Mouse (Mus musculus): ENCODE measurements around the gene Sf3b5. TPM values are rescaled to one million over a fixed set of nuclear protein-coding genes. Genes with fewer than 3 reads are reported as not detected.
"Not testable (repeated sequence)": the region's sequence is repeated elsewhere in the genome, so short reads cannot be mapped to it uniquely, and the experiment has no call there.

Gene Sf3b5
- polyA plus RNA-seq, 1 experiment from 2014 or later = 25.1 TPM

DNA sequence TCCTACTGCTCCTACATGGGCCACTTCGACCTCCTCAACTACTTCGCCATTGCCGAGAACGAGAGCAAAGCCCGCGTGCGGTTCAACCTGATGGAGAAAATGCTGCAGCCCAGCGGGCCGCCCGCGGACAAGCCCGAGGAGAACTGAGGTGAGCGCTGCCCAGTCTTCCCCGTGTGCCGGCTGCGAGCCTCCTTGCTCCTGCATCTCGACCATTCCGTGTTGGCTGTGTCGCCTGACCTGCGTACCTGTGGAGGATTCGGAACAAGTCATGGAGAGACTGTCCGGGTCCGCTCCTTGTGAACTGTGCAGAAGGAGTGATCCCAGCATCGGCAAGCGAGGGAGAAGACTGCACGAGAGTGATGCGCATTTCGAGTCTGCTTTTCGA lies 3.6 kb downstream of the Sf3b5 start:
- 0 out of 2 replicates have a peak, but pooled peaks have one; percentile 6 for ATAC-seq (replicated peaks; ENCODE audit: insufficient number of reproducible peaks, insufficient read depth, low FRiP score, low read depth)
- peak overlapping the region; percentile 86 for H3K4me2 ChIP-seq
- H3K4me3 ChIP-seq = peak overlapping the region; percentile 77
- no peaks in the 10 kb centered on the region for H3K9me3 ChIP-seq (replicated peaks)
- under 1% methylated on average over 29 of the region's 29 CpGs for WGBS
- H3K27ac ChIP-seq = no peak overlapping the region
- H3K4me1 ChIP-seq (replicated peaks) = peaks cover 11% of the 10 kb centered on the region
- no peaks in the 10 kb centered on the region for H3K36me3 ChIP-seq
- peak overlapping the region; percentile 61 for H3K9ac ChIP-seq
- no peaks in the 10 kb centered on the region for H3K27me3 ChIP-seq

GRCm38 (mm10) chr10:13014026-13014425 lies 8.9 kb downstream of the Sf3b5 start:
- Histone ChIP-seq H3K27me3 (no peaks in the 10 kb centered on the region), H3K4me1 (replicated peaks) (peaks cover 7% of the 10 kb centered on the region), H3K4me3 (no peak overlapping the region), H3K4me2 (no peak overlapping the region), H3K9ac (no peak overlapping the region), H3K9me3 (replicated peaks) (no peaks in the 10 kb centered on the region), H3K27ac (no peak overlapping the region), H3K36me3 (no peaks in the 10 kb centered on the region)
- ATAC-seq (replicated peaks; ENCODE audit: insufficient number of reproducible peaks, insufficient read depth, low FRiP score, low read depth) = no peak
- 78% methylated on average over 7 of the region's 7 CpGs for WGBS

GRCm38 (mm10) chr10:13016573-13016972 lies 11.4 kb downstream of the Sf3b5 start:
- ATAC-seq (replicated peaks; ENCODE audit: insufficient number of reproducible peaks, insufficient read depth, low FRiP score, low read depth) = no peak
- WGBS = 19% methylated on average over 4 of the region's 4 CpGs
- Histone ChIP-seq H3K9ac (no peak overlapping the region), H3K9me3 (replicated peaks) (no peaks in the 10 kb centered on the region), H3K4me2 (no peak overlapping the region), H3K4me1 (replicated peaks) (no peaks in the 10 kb centered on the region), H3K4me3 (no peak overlapping the region), H3K27me3 (no peaks in the 10 kb centered on the region), H3K36me3 (no peaks in the 10 kb centered on the region), H3K27ac (no peak overlapping the region)

DNA sequence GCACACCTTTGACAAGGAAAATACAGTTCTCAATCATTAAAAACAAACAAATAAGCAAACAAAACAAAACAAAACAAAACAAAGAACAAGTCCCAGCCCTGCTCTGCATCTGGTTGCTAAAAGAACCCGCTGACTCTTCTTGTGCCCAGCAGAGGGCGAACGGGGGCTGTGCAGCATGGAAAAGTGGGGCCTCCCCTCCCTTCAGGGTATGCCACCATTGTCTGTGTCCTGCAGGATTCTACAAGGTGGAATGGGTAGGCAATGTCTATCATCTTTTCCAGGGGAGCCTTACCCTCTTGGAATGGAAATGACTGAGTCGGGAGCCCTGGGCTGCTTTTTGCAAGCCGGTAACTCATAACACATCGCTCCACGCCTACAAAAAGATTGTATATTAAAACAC lies 13.4 kb downstream of the Sf3b5 start:
- Histone ChIP-seq H3K4me2 (no peak overlapping the region), H3K36me3 (no peaks in the 10 kb centered on the region), H3K27ac (no peak overlapping the region), H3K4me3 (no peak overlapping the region), H3K4me1 (replicated peaks) (peaks cover 4% of the 10 kb centered on the region; the same call in 1 of the 2 replicates), H3K27me3 (no peaks in the 10 kb centered on the region), H3K9ac (no peak overlapping the region), H3K9me3 (replicated peaks) (no peaks in the 10 kb centered on the region)
- no peak for ATAC-seq (replicated peaks; ENCODE audit: insufficient number of reproducible peaks, insufficient read depth, low FRiP score, low read depth)
- WGBS = 61% methylated on average over 7 of the region's 7 CpGs

- no peak overlapping the region for H3K9ac ChIP-seq
- no peak overlapping the region for H3K27ac ChIP-seq
- no peak overlapping the region for H3K4me3 ChIP-seq
- H3K4me1 ChIP-seq (replicated peaks) = peaks cover 4% of the 10 kb centered on the region; the same call in 1 of the 2 replicates
- no peak for ATAC-seq (replicated peaks; ENCODE audit: insufficient number of reproducible peaks, insufficient read depth, low FRiP score, low read depth)
- H3K36me3 ChIP-seq = no peaks in the 10 kb centered on the region
- H3K9me3 ChIP-seq (replicated peaks) = no peaks in the 10 kb centered on the region
- H3K27me3 ChIP-seq = no peaks in the 10 kb centered on the region
- WGBS = 74% methylated on average over 5 of the region's 5 CpGs
- H3K4me2 ChIP-seq = no peak overlapping the region
Measured at GRCm38 (mm10) chr10:13019026-13019425, 13.9 kb downstream of the Sf3b5 start.

- no peaks in the 10 kb centered on the region for H3K36me3 ChIP-seq
- no peaks in the 10 kb centered on the region for H3K9me3 ChIP-seq (replicated peaks)
- H3K4me2 ChIP-seq = no peak overlapping the region
- H3K4me3 ChIP-seq = no peak overlapping the region
- 83% methylated on average over 4 of the region's 4 CpGs for WGBS
- H3K27me3 ChIP-seq = no peaks in the 10 kb centered on the region
- ATAC-seq (replicated peaks; ENCODE audit: insufficient number of reproducible peaks, insufficient read depth, low FRiP score, low read depth) = no peak
- H3K9ac ChIP-seq = no peak overlapping the region
- peaks cover 4% of the 10 kb centered on the region; the same call in 1 of the 2 replicates for H3K4me1 ChIP-seq (replicated peaks)
- H3K27ac ChIP-seq = 0 out of 2 replicates have a peak overlapping the region, but pooled peaks have one; percentile 9
Measured at GRCm38 (mm10) chr10:13022103-13022502, 17.0 kb downstream of the Sf3b5 start.

GRCm38 (mm10) chr10:13023985-13024384 lies 18.8 kb downstream of the Sf3b5 start:
- not testable (repeated sequence) for H3K4me2 ChIP-seq; H3K4me1 ChIP-seq (replicated peaks); H3K27ac ChIP-seq; H3K9ac ChIP-seq; H3K4me3 ChIP-seq; H3K36me3 ChIP-seq; H3K27me3 ChIP-seq; H3K9me3 ChIP-seq (replicated peaks); ATAC-seq (replicated peaks; ENCODE audit: insufficient number of reproducible peaks, insufficient read depth, low FRiP score, low read depth)
- 65% methylated on average over 3 of the region's 3 CpGs for WGBS

- H3K4me2 ChIP-seq = no peak overlapping the region
- H3K36me3 ChIP-seq = no peaks in the 10 kb centered on the region
- WGBS = 82% methylated on average over 5 of the region's 5 CpGs
- no peaks in the 10 kb centered on the region for H3K4me1 ChIP-seq (replicated peaks)
- no peak for ATAC-seq (replicated peaks; ENCODE audit: insufficient number of reproducible peaks, insufficient read depth, low FRiP score, low read depth)
- H3K27me3 ChIP-seq = no peaks in the 10 kb centered on the region
- no peak overlapping the region for H3K9ac ChIP-seq
- H3K9me3 ChIP-seq (replicated peaks) = no peaks in the 10 kb centered on the region
- H3K27ac ChIP-seq = no peak overlapping the region
- no peak overlapping the region for H3K4me3 ChIP-seq
Measured at GRCm38 (mm10) chr10:13027702-13028101, 22.6 kb downstream of the Sf3b5 start.

DNA sequence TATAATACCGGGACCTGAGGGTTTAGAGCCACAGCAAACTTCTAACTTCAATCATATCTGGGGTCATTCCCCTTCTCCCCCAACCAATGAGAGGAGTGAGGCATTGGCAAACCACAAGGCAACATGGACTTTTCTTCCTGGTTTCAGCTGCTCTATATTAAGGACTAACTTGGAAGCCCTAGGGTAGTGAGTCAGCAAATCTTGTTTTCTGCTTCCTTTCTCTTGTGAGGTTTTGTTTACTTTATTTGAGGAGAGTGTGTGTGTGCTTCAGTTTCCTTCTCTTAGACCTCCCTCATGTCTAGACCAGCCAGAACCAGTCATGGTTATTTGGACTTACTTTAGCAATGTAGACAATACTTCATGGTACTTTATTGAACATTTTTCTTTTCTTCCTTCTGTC lies 23.1 kb downstream of the Sf3b5 start:
- Histone ChIP-seq H3K4me3 (no peak overlapping the region), H3K9me3 (replicated peaks) (no peaks in the 10 kb centered on the region), H3K36me3 (no peaks in the 10 kb centered on the region), H3K27ac (no peak overlapping the region), H3K4me2 (no peak overlapping the region), H3K27me3 (no peaks in the 10 kb centered on the region), H3K9ac (no peak overlapping the region), H3K4me1 (replicated peaks) (no peaks in the 10 kb centered on the region)
- ATAC-seq (replicated peaks; ENCODE audit: insufficient number of reproducible peaks, insufficient read depth, low FRiP score, low read depth) = no peak
- 82% methylated on average over 1 of the region's 1 CpGs for WGBS

- H3K4me1 ChIP-seq (replicated peaks) = no peaks in the 10 kb centered on the region
- H3K36me3 ChIP-seq = no peaks in the 10 kb centered on the region
- H3K9me3 ChIP-seq (replicated peaks) = no peaks in the 10 kb centered on the region
- no peak overlapping the region for H3K27ac ChIP-seq
- no peak overlapping the region for H3K9ac ChIP-seq
- no peak overlapping the region for H3K4me3 ChIP-seq
- ATAC-seq (replicated peaks; ENCODE audit: insufficient number of reproducible peaks, insufficient read depth, low FRiP score, low read depth) = no peak
- 86% methylated on average over 5 of the region's 5 CpGs for WGBS
- H3K4me2 ChIP-seq = no peak overlapping the region
- H3K27me3 ChIP-seq = no peaks in the 10 kb centered on the region
Measured at GRCm38 (mm10) chr10:13029416-13029815, 24.3 kb downstream of the Sf3b5 start.

GRCm38 (mm10) chr10:13035270-13035669 lies 30.1 kb downstream of the Sf3b5 start:
- H3K27me3 ChIP-seq = no peaks in the 10 kb centered on the region
- no peaks in the 10 kb centered on the region for H3K4me1 ChIP-seq (replicated peaks)
- 88% methylated on average over 3 of the region's 3 CpGs for WGBS
- no peak overlapping the region for H3K4me3 ChIP-seq
- ATAC-seq (replicated peaks; ENCODE audit: insufficient number of reproducible peaks, insufficient read depth, low FRiP score, low read depth) = no peak
- no peak overlapping the region for H3K9ac ChIP-seq
- no peak overlapping the region for H3K27ac ChIP-seq
- H3K4me2 ChIP-seq = no peak overlapping the region
- no peaks in the 10 kb centered on the region for H3K36me3 ChIP-seq
- H3K9me3 ChIP-seq (replicated peaks) = no peaks in the 10 kb centered on the region

GRCm38 (mm10) chr10:13039637-13040174 lies 34.6 kb downstream of the Sf3b5 start:
- H3K4me3 ChIP-seq = no peak overlapping the region
- no peaks in the 10 kb centered on the region for H3K27me3 ChIP-seq
- H3K36me3 ChIP-seq = no peaks in the 10 kb centered on the region
- no peak overlapping the region for H3K27ac ChIP-seq
- no peak overlapping the region for H3K4me2 ChIP-seq
- no peaks in the 10 kb centered on the region for H3K4me1 ChIP-seq (replicated peaks)
- WGBS = 72% methylated on average over 5 of the region's 5 CpGs
- ATAC-seq (replicated peaks; ENCODE audit: insufficient number of reproducible peaks, insufficient read depth, low FRiP score, low read depth) = no peak
- H3K9me3 ChIP-seq (replicated peaks) = no peaks in the 10 kb centered on the region
- H3K9ac ChIP-seq = no peak overlapping the region

Data from heart, embryonic 15.5 days (tissue).